8 mouse cellular contexts compared by ENCODE assay signal in genomic region chr2:180581002-180581401, GRCm38 (mm10). TPM values are rescaled to one million over a fixed set of nuclear protein-coding genes. Genes with fewer than 3 reads are reported as not detected.
DNase-seq lines count a peak whose midpoint lies in the region; ATAC-seq and TF ChIP-seq lines count a peak whose summit lies in the region.

Gene Mrgbp (plus strand): TSS chr2:180581304.

- no peak within 1 kb of the TSS for H3K4me3 ChIP-seq in neural tube, embryonic 11.5 days (ENCODE audit: low read depth, low read length)
- H3K4me3 ChIP-seq in bone marrow macrophage, adult 2 months (ENCODE audit: insufficient read depth, low read length), result peak within 1 kb of the TSS; percentile 2; the same call in 1 of the 2 replicates
- no peak within 1 kb of the TSS for H3K4me3 ChIP-seq in heart, embryonic 12.5 days

- H3K27ac ChIP-seq in neural tube, embryonic 11.5 days (ENCODE audit: low read depth, low read length), result no peak within 1 kb of the TSS
- H3K27ac ChIP-seq in bone marrow macrophage, adult 2 months (ENCODE audit: insufficient read depth, low read depth, low read length), result peak within 1 kb of the TSS; percentile 28; the same call in 1 of the 2 replicates
- no peak within 1 kb of the TSS for H3K27ac ChIP-seq in heart, embryonic 12.5 days (ENCODE audit: poor library complexity, severe bottlenecking)

- H3K27me3 ChIP-seq in neural tube, embryonic 11.5 days (ENCODE audit: control insufficient read depth, insufficient read depth, low read length), result no peaks in the 10 kb centered on the region
- 0 out of 2 replicates have a peak, but pooled peaks cover 7% of the 10 kb centered on the region for H3K27me3 ChIP-seq in heart, embryonic 12.5 days (replicated peaks)

- no peaks in the 10 kb centered on the region for H3K9me3 ChIP-seq in neural tube, embryonic 11.5 days (ENCODE audit: control insufficient read depth, low read length)
- no peaks in the 10 kb centered on the region for H3K9me3 ChIP-seq in heart, embryonic 12.5 days (replicated peaks)

- TF ChIP-seq CTCF in bone marrow macrophage, adult 2 months (IDR thresholded peaks at IDR 0.05; ENCODE audit: low read depth, low read length), result no peak

- 0 out of 2 replicates have a peak, but pooled peaks cover 4% of the 10 kb centered on the region for H3K4me1 ChIP-seq in neural tube, embryonic 11.5 days (ENCODE audit: control insufficient read depth, insufficient read depth, low read length)
- peaks cover 25% of the 10 kb centered on the region for H3K4me1 ChIP-seq in bone marrow macrophage, adult 2 months (ENCODE audit: control insufficient read depth, insufficient read depth, low read length)
- H3K4me1 ChIP-seq in heart, embryonic 12.5 days (replicated peaks), result peaks cover 15% of the 10 kb centered on the region

- no peak for DNase-seq in neural tube, embryonic 11.5 days (ENCODE audit: low spot score)
- no peak for DNase-seq in neural tube, embryonic 10.5 days (ENCODE audit: extremely low spot score, low spot score)
- no peak for DNase-seq in left cerebral cortex, adult 8-10 months (ENCODE audit: low spot score in 2 of 2)
- DNase-seq in gastrocnemius, adult 18-20 months (ENCODE audit: low spot score), result no peak
- no peak for DNase-seq in ovary, postnatal 10 days (ENCODE audit: low spot score)

- no peak for TF ChIP-seq POLR2A in bone marrow macrophage, adult 2 months (IDR thresholded peaks at IDR 0.05; ENCODE audit: borderline replicate concordance, low read depth, low read length)

- H3K36me3 ChIP-seq in neural tube, embryonic 11.5 days (ENCODE audit: control insufficient read depth, insufficient read depth, low read length), result no peaks in the 10 kb centered on the region
- H3K36me3 ChIP-seq in heart, embryonic 12.5 days, result peaks cover 15% of the 10 kb centered on the region

- no peak for ATAC-seq in neural tube, embryonic 11.5 days (ENCODE audit: insufficient read depth, low FRiP score, low TSS enrichment)
- ATAC-seq in heart, embryonic 12.5 days (ENCODE audit: insufficient number of reproducible peaks, low FRiP score), result no peak
- ATAC-seq in megakaryocyte-erythroid progenitor cell, adult 5-6 weeks (replicated peaks; ENCODE audit: low FRiP score, low TSS enrichment, poor library complexity, severe bottlenecking), result peak; percentile 59

- WGBS in neural tube, embryonic 11.5 days, result 81% methylated on average over 3 of the region's 3 CpGs
- WGBS in heart, embryonic 12.5 days, result 75% methylated on average over 3 of the region's 3 CpGs

- H3K9ac ChIP-seq in neural tube, embryonic 11.5 days (ENCODE audit: low read length), result no peak within 1 kb of the TSS
- no peak within 1 kb of the TSS for H3K9ac ChIP-seq in heart, embryonic 12.5 days

- no peak within 1 kb of the TSS for H3K4me2 ChIP-seq in neural tube, embryonic 11.5 days (ENCODE audit: low read depth)
- H3K4me2 ChIP-seq in heart, embryonic 12.5 days, result no peak within 1 kb of the TSS

RNA-seq across cellular contexts. Expression of gene Mrgbp, which starts in this region (rescaled TPM):
- 40.8 and 41.8 TPM in 2 replicates for polyA plus RNA-seq in neural tube, embryonic 11.5 days (2014; fragmentation: Nextera tagmentation; extraction: Ambion mirVana)
- polyA plus RNA-seq in bone marrow macrophage, adult 2 months (2012; ENCODE audit: insufficient read depth, insufficient read length, missing spikeins), result 13.8 and 15.0 TPM in 2 replicates
- 25.1 and 25.3 TPM in 2 replicates for polyA plus RNA-seq in heart, embryonic 12.5 days (2016; fragmentation: Nextera tagmentation; extraction: Ambion mirVana)
- total RNA-seq in left cerebral cortex, adult 8-10 months (2022), result 10 to 100 TPM; 16.6 to 20.5 (median 18.4) TPM
- 32.0 and 43.3 TPM in 2 replicates for total RNA-seq in megakaryocyte-erythroid progenitor cell, adult 5-6 weeks (2014; fragmentation: Nextera tagmentation)
- 37.5 and 39.7 TPM in 2 replicates for total RNA-seq in megakaryocyte-erythroid progenitor cell, adult 5-6 weeks (2017)
- 1 to 10 TPM; 4.4 to 4.5 TPM for total RNA-seq in gastrocnemius, adult 18-20 months (2021)
